Mouse (Mus musculus): ENCODE data around the gene Ptprg. TPM values are rescaled to one million over a fixed set of nuclear protein-coding genes. Genes with fewer than 3 reads are reported as not detected.

Gene Ptprg
- polyA plus RNA-seq, 1 experiment = 16.6 TPM

DNA sequence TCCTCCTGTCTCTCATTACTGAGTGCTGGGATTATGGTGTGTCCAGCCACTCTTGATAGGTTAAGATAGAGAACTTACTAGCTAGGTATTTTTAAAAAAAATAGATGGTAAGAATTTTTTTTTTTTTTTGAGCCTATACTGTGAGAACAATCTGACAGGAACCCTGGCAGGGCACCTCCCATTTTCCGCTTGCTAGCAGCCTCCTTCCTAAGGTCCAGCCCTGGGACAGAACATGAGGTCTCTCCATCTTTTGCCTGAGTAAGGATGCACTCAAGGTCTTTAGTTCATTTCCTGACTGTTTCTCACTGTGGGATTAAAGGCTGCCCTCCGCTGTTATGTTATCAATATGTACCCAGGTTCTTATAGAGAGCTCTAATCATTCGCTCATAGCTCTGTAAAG, 264.7 kb downstream of the Ptprg start:
- TF ChIP-seq MYOD1 (IDR thresholded peaks at IDR 0.05; ENCODE audit: control insufficient read depth, insufficient read length, low read depth) (no peak), CEBPB (IDR thresholded peaks at IDR 0.05; ENCODE audit: low read depth) (no peak), USF1 (IDR thresholded peaks at IDR 0.05; ENCODE audit: low read depth) (no peak), MYOG (IDR thresholded peaks at IDR 0.05; ENCODE audit: control insufficient read depth, extremely low read depth, insufficient read length) (no peak), CTCF (IDR thresholded peaks at IDR 0.05; ENCODE audit: control insufficient read depth, insufficient read depth, insufficient read length) (no peak)
- no peaks in the 10 kb centered on the region for H3K36me3 ChIP-seq (ENCODE audit: control insufficient read depth, insufficient read depth)
- H3K79me3 ChIP-seq (ENCODE audit: low read depth) = no peaks in the 10 kb centered on the region
- H3K27me3 ChIP-seq (ENCODE audit: control insufficient read depth, insufficient read depth, insufficient read length) = no peaks in the 10 kb centered on the region
- no peaks in the 10 kb centered on the region for H3K79me2 ChIP-seq (ENCODE audit: control insufficient read depth, insufficient read depth)
- H3K4me3 ChIP-seq (ENCODE audit: insufficient read depth, poor library complexity, severe bottlenecking) = no peak overlapping the region
- H3ac ChIP-seq (ENCODE audit: control insufficient read depth, insufficient read length, low read depth) = no peak overlapping the region

DNA sequence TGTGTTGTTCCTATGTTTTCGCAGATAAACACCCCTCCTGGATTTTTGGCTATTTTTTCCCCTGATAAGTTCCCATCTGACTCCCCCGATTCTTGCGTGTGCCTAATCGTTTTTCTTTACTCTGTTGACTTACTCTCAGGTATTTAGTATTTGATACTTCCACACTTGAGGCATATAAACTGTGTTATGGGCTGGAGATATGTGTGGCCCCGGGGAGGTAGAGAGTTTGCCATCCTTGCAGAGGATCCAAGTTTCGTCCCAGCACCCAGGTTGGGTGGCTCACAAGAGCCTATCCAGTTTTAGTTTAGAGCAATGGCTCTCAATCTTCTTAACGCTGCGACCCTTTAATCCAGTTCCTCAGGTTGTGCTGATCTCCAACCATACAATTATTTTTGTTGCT, 265.4 kb downstream of the Ptprg start:
- Histone ChIP-seq H3K36me3 (ENCODE audit: control insufficient read depth, insufficient read depth) (no peaks in the 10 kb centered on the region), H3K27me3 (ENCODE audit: control insufficient read depth, insufficient read depth, insufficient read length) (no peaks in the 10 kb centered on the region), H3K79me3 (ENCODE audit: low read depth) (no peaks in the 10 kb centered on the region), H3ac (ENCODE audit: control insufficient read depth, insufficient read length, low read depth) (no peak overlapping the region), H3K4me3 (ENCODE audit: insufficient read depth, poor library complexity, severe bottlenecking) (no peak overlapping the region), H3K79me2 (ENCODE audit: control insufficient read depth, insufficient read depth) (no peaks in the 10 kb centered on the region)
- no peak for TF ChIP-seq USF1 (IDR thresholded peaks at IDR 0.05; ENCODE audit: low read depth)
- no peak for TF ChIP-seq FOSL1 (IDR thresholded peaks at IDR 0.05; ENCODE audit: insufficient read depth, low read length, poor library complexity, severe bottlenecking)
- no peak for TF ChIP-seq CTCF (IDR thresholded peaks at IDR 0.05; ENCODE audit: control insufficient read depth, insufficient read depth, insufficient read length)
- no peak for TF ChIP-seq MYOG (IDR thresholded peaks at IDR 0.05; ENCODE audit: control insufficient read depth, extremely low read depth, insufficient read length)
- TF ChIP-seq MYOD1 (IDR thresholded peaks at IDR 0.05; ENCODE audit: control insufficient read depth, insufficient read length, low read depth) = no peak
- TF ChIP-seq MAX (IDR thresholded peaks at IDR 0.05) = no peak
- TF ChIP-seq CEBPB (IDR thresholded peaks at IDR 0.05; ENCODE audit: low read depth) = no peak

DNA sequence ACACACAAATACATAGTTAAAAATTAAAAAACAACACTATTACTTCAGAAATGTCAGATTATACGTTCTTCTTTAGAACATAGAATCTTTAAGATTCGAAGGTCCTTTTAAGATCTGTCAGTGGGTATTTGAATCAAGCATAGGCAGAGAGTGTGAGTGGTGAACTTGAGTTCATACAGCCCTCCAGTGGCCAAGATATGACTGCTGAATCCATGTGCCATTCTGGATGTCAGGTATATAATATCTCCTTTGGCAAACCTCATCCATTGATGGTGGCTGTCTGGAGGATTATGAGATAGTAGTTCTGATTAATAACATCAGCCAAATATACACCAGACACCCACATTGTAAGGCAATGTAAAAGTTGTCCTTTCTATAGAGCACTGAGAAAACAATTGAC, 266.0 kb downstream of the Ptprg start:
- no peak overlapping the region for H3K4me3 ChIP-seq (ENCODE audit: insufficient read depth, poor library complexity, severe bottlenecking)
- no peaks in the 10 kb centered on the region for H3K79me3 ChIP-seq (ENCODE audit: low read depth)
- no peaks in the 10 kb centered on the region for H3K79me2 ChIP-seq (ENCODE audit: control insufficient read depth, insufficient read depth)
- no peaks in the 10 kb centered on the region for H3K27me3 ChIP-seq (ENCODE audit: control insufficient read depth, insufficient read depth, insufficient read length)
- no peak overlapping the region for H3ac ChIP-seq (ENCODE audit: control insufficient read depth, insufficient read length, low read depth)
- TF ChIP-seq USF1 (IDR thresholded peaks at IDR 0.05; ENCODE audit: low read depth) = no peak
- TF ChIP-seq CEBPB (IDR thresholded peaks at IDR 0.05; ENCODE audit: low read depth) = no peak
- TF ChIP-seq MAX (IDR thresholded peaks at IDR 0.05) = no peak
- TF ChIP-seq FOSL1 (IDR thresholded peaks at IDR 0.05; ENCODE audit: insufficient read depth, low read length, poor library complexity, severe bottlenecking) = no peak
- no peak for TF ChIP-seq MYOD1 (IDR thresholded peaks at IDR 0.05; ENCODE audit: control insufficient read depth, insufficient read length, low read depth)
- TF ChIP-seq CTCF (IDR thresholded peaks at IDR 0.05; ENCODE audit: control insufficient read depth, insufficient read depth, insufficient read length) = no peak
- TF ChIP-seq MYOG (IDR thresholded peaks at IDR 0.05; ENCODE audit: control insufficient read depth, extremely low read depth, insufficient read length) = no peak
- no peaks in the 10 kb centered on the region for H3K36me3 ChIP-seq (ENCODE audit: control insufficient read depth, insufficient read depth)

DNA sequence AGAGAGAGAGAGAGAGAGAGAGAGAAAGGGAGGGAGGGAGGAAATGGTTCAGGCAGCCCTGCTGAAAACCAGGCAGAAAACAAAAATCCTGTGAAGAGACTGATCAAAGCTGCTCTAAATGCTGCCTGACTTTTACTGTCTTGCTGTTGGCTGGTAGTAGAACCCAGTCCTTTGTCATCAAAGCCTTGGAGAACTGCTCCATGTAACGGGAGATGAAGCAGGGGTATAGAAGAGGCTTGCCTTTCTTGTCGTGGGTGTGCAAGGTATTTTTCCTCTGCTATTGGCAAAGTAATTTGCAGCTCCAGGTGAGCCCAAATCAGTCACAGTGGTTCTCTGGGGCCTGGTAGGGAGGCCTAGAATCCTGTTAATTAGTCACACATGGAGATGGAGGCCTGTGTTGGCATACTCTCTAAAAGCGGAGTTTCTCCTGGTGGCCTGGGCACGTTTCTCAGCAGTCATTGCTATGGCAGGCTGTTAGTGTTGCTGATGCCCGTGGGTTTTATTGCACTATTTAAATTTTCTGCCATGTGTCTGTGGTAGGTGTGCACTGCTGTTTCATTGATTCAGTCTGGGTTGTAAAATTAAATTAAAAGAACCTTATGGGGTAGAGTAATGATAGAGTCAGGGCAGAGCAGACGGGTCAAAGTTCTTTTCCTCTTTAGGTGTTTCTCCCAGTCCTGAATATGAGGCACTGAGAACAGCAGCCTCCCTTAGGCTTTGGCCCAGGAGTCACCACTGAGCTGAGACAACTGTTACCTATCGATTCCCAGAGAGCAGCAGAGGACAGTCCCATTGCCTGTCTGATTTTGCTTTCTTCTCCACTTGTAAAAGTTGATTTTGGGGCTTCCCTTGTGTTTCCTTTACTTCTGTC, 269.7 kb downstream of the Ptprg start:
- Histone ChIP-seq H3K4me3 (ENCODE audit: insufficient read depth, poor library complexity, severe bottlenecking) (no peak overlapping the region), H3K79me3 (ENCODE audit: low read depth) (no peaks in the 10 kb centered on the region), H3K27me3 (ENCODE audit: control insufficient read depth, insufficient read depth, insufficient read length) (no peaks in the 10 kb centered on the region), H3ac (ENCODE audit: control insufficient read depth, insufficient read length, low read depth) (no peak overlapping the region), H3K36me3 (ENCODE audit: control insufficient read depth, insufficient read depth) (no peaks in the 10 kb centered on the region), H3K79me2 (ENCODE audit: control insufficient read depth, insufficient read depth) (no peaks in the 10 kb centered on the region)
- TF ChIP-seq MYOG (IDR thresholded peaks at IDR 0.05; ENCODE audit: control insufficient read depth, extremely low read depth, insufficient read length) (no peak), MAX (IDR thresholded peaks at IDR 0.05) (no peak)

DNA sequence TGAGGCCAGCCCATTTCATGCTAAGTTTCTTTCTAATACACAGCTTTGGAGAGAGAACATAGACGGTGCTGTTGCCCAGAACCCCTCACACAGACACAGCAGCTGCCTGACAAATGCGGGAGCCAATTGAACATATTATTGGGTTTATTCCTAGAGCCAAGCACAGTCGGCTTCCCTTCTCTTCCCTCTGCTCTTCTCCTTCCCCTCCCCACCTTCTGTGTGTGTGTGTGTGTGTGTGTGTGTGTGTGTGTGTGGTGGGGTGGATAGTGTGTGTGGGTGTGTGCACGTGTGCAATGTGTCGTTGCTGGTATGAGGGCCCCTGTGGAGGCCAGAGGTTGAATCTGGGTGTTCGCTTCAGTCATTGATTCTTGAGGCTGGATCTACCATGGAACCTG, 270.4 kb downstream of the Ptprg start:
- H3K27me3 ChIP-seq (ENCODE audit: control insufficient read depth, insufficient read depth, insufficient read length) = no peaks in the 10 kb centered on the region
- no peak for TF ChIP-seq CTCF (IDR thresholded peaks at IDR 0.05; ENCODE audit: control insufficient read depth, insufficient read depth, insufficient read length)
- TF ChIP-seq MAX (IDR thresholded peaks at IDR 0.05) = no peak
- TF ChIP-seq MYOD1 (IDR thresholded peaks at IDR 0.05; ENCODE audit: control insufficient read depth, insufficient read length, low read depth) = no peak
- no peak for TF ChIP-seq MYOG (IDR thresholded peaks at IDR 0.05; ENCODE audit: control insufficient read depth, extremely low read depth, insufficient read length)
- no peak for TF ChIP-seq FOSL1 (IDR thresholded peaks at IDR 0.05; ENCODE audit: insufficient read depth, low read length, poor library complexity, severe bottlenecking)
- no peak for TF ChIP-seq CEBPB (IDR thresholded peaks at IDR 0.05; ENCODE audit: low read depth)
- TF ChIP-seq USF1 (IDR thresholded peaks at IDR 0.05; ENCODE audit: low read depth) = no peak
- H3K36me3 ChIP-seq (ENCODE audit: control insufficient read depth, insufficient read depth) = no peaks in the 10 kb centered on the region
- no peak overlapping the region for H3K4me3 ChIP-seq (ENCODE audit: insufficient read depth, poor library complexity, severe bottlenecking)
- H3K79me2 ChIP-seq (ENCODE audit: control insufficient read depth, insufficient read depth) = no peaks in the 10 kb centered on the region
- no peak overlapping the region for H3ac ChIP-seq (ENCODE audit: control insufficient read depth, insufficient read length, low read depth)
- H3K79me3 ChIP-seq (ENCODE audit: low read depth) = no peaks in the 10 kb centered on the region

DNA sequence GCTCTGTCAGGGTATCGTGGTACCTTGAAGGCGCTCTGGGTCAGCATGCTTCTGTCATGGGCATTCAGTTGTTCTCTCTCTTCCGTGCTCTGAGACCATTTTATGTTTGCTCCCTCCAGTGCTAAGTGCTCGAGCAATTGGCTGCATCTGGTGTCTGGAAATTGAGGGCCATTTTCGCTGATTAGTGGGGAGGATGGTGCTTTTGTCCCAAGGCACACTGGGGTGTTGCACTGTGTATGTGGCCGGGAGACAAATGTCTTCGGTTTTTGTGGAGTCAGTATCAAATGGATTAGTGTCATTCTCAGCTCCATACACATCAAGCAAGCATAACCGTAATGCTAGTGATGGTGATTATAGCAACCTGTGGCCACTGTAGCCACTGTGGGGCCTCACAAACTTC, 271.6 kb downstream of the Ptprg start:
- Histone ChIP-seq H3K79me2 (ENCODE audit: control insufficient read depth, insufficient read depth) (no peaks in the 10 kb centered on the region), H3K79me3 (ENCODE audit: low read depth) (no peaks in the 10 kb centered on the region), H3K4me3 (ENCODE audit: insufficient read depth, poor library complexity, severe bottlenecking) (no peak overlapping the region), H3ac (ENCODE audit: control insufficient read depth, insufficient read length, low read depth) (no peak overlapping the region), H3K27me3 (ENCODE audit: control insufficient read depth, insufficient read depth, insufficient read length) (no peaks in the 10 kb centered on the region), H3K36me3 (ENCODE audit: control insufficient read depth, insufficient read depth) (no peaks in the 10 kb centered on the region)
- no peak for TF ChIP-seq CEBPB (IDR thresholded peaks at IDR 0.05; ENCODE audit: low read depth)
- no peak for TF ChIP-seq USF1 (IDR thresholded peaks at IDR 0.05; ENCODE audit: low read depth)
- no peak for TF ChIP-seq MAX (IDR thresholded peaks at IDR 0.05)
- TF ChIP-seq CTCF (IDR thresholded peaks at IDR 0.05; ENCODE audit: control insufficient read depth, insufficient read depth, insufficient read length) = no peak
- no peak for TF ChIP-seq FOSL1 (IDR thresholded peaks at IDR 0.05; ENCODE audit: insufficient read depth, low read length, poor library complexity, severe bottlenecking)

Measured in C2C12 (cell line).